Mouse (Mus musculus) adrenal gland (tissue): ENCODE results near the gene Abr.

Experiments
- intact Hi-C: fragments of 180-260 bp; cut with DNase I; formaldehyde crosslinking; loops from one replicate; pipeline ENCODE4 v1.15.1; 2025

The Abr gene

DNA sequence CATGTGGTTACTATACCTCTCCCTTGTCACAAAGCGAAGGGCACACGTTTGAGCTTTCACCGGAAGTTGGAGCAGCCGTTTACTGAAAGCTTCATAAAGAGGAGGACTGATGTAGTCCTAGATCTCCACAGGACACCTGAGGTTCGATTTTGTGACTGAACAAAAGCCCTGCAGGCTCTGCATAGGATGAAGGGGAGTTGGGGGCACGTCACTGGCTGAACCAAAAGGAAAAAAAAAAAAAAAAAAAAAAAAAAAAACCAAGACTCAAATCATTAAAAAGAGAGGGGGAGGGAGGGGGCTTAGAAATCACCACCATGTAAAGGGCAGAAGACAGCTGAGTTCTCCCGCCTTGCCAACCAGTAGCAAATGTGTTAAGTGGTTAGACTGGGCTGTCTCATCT lies 233.4 kb downstream of the Abr start:
- intact Hi-C loops, result no loop called here

DNA sequence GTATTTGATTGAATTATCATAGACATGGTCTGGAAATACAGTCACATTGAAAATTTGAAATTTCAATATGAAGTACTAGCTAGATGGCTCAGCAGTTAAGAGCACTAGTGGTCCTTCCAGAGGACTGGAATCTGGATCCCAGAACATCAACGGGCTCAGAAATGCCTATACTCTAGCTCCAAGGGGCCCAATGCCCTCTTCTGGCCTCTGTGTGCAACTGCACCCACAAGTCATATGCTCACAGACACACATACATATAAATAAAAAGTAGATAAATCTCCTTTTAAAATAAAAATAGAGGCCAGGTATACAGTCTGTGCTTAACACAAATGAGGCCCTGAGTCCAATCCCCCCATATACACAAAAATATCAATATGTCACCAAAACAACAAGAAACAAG lies 235.0 kb downstream of the Abr start:
- intact Hi-C loops, result no loop called here

DNA sequence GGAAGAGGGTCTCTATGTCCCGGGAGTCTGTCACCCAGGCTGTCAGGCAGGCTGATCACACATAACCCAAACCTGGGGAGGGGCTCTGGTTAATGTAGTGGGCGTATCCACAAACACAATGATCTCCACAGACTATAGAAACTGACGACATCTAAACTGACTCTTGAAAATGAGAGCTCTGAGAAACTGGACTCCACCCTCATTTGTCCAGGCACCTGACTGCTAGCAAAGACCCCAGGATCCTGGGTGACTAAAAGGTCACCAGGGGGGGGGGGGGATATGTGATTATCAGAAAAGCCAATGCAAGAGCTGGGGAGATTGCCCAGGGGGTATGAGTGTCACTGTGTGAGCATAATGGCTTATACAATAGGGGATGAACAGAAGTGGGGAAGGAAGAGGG lies 236.4 kb downstream of the Abr start:
- intact Hi-C loops, result no loop called here

DNA sequence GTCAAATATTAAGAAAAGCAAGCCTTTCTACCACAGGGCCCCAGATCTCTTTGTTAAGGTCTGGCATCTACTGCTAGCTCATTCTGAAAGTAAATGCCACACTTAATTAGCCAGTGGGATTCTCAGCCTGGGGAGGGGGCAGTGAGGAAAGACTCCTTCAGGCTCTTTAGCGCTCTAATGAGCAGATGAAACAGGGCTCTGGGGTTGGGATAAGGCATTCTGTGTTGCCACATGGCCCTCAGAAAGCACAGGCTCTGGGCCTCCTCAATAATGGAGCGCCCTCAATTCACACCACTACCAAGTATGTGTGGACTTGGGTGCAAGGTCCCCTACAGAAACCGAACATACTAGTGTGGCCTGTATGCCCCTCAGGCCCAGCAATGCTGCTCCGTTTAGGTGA lies 237.1 kb downstream of the Abr start:
- intact Hi-C loops, result no loop called here

DNA sequence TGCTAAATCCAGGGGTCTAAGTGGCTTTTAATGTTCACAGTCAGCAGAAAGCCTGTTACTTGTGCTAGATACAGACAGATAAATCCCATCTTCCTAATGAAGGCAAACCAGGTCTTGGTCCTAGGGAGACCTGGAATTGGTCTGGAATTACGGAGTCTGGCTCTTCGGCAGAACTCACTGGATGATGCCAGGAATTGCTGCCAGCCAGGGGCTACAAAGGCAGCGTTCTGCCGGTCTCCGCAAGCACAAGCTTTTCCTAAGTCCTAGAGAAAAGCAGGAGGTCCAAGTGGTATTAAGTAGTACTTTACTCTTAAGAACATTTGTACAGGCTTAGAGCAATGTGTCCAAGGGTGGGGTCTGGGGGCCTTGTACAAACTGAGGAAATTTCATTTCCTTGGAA lies 237.8 kb downstream of the Abr start:
- intact Hi-C loops, result no loop called here

DNA sequence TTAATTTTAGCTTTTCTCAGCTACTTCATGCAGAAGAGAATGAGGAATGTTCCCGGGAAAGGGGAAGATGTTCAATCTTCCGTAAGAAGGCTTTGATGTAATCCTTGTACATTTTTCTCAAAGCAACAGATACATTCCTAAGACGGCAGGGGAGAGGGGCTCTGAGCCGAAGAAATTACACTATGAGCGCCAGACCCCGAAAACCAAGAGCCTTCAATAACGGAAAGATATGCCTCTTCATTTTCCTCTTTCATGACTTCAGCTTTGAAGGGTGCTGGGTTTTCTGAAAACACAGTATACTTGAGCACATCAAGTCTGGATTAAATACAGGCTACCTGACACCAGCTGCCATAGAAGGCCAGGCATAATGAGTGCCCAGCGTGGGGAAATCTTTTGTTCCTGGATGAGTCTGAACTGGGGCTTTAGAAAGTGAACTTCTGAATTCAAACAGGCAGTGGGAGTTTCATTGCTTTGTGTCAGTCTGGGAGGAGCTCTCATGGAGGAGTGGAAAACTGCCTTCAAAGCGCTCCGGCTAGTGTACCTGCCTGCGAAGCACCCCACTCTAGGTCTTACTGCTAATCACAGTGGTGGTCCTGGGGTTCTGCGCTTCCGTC lies 239.3 kb downstream of the Abr start:
- intact Hi-C loops, result no loop called here

DNA sequence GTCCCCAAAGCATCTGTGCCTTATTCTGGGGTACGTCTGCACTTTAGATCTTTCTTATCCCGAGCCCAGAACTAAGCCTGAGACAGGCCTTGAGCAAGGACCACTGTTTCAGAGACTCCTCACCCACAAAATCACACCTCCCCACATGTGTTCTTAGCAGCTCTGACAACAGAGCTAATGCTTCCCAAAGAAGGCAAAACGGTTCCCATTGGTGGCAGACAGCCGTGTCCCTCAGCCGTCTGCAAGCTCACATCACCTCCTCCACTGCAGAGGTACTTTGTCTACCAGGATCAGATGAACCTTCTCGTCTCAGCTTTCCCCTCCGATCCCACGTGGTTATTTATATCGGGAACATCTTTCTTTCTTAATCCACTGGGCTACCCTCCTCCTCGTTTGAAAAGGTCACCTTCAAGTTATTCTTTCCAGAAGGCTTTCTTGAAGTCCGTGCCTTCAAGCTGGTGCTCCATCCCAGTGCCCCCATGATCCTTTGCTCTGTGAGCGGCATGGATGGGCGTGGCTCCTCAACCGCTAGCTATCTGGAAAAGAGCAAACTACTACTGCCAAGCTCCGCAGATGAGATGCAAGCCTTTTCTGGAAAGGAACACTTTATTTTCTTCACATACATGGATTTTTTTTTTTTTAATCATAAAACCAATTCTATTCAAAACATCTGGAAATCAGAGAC lies 240.8 kb downstream of the Abr start:
- intact Hi-C loops, result no loop called here

DNA sequence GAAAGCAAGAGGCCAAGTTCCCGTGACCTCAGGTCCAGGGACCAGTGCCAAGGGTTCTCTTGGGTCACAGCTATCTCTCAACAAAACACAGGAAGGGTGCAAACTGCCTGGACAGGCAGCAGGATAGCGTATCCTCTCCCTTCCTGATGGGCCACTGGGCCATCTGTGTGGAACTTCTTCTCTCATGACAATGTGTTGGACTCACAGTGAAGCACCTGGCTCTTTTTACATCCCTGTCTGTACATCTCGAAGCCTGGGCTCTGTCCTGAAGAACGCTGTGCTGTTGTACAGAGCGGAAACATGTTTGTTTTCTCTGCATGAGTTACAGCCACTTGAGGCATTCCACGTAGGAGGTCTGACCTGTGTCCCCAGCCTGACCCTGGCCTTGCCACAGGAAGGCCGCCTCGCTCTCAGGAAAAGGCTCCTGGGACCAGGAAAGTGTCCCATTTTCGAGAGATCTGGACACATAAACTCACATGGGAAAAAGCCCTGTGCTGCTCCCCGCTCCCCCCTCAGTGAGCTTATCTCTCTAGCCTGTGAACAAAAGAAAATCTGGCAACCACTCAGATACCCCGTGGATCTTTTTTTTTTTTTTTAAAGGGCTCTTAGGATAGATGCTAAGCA lies 242.1 kb downstream of the Abr start:
- intact Hi-C loops, result no loop called here

DNA sequence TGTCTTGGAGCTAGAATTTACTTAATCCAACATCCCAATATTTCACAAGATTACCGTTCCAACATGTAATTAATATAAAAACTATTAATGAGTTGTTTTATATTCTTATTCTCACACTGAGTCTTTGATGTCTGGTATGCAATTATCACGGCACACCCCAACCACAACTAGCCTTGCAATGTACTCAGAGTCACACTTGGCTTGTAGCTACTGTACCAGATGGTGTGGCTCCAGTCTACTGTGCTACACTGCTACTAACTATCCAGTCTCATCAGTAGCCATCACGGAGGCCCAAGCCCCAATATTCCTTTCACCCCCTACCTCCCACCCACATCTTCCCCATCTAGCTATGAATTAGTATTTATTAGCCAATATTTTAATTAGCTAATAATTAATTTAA lies 245.7 kb downstream of the Abr start:
- intact Hi-C loops, result no loop called here

DNA sequence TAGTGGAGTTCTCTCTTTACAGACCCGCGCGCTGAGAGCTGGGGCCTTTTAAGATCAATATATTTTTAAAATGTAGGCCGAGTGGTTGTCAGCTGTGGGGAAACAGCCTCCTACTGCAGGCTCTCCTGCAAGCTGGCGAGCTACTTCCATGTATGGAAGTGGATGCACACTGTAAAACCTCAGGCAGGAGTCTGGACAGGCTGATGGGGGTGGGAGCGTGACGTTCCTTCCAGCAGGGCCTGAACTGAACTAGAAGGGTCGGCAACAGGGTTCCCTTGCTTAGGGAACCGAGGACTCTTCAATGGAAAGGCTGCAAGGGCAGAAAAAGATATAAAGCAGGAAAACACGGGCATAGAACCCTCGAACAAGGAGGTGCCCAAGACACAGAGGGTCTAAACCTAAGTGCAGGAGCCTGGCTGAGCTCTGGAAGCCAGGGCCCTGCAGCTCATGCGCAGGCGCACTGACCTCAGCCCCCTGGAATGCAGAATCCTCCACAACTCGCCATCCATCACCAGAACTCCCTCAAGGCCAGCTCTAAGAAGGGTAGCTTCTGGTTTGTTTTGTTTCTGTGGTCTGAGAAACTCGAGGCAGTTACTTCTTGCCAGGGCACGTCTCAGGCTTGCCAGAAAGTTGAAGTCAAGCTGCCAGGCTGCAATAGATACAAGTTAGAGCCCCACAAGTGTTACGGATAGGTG lies 247.5 kb downstream of the Abr start:
- intact Hi-C loops, result no loop called here

DNA sequence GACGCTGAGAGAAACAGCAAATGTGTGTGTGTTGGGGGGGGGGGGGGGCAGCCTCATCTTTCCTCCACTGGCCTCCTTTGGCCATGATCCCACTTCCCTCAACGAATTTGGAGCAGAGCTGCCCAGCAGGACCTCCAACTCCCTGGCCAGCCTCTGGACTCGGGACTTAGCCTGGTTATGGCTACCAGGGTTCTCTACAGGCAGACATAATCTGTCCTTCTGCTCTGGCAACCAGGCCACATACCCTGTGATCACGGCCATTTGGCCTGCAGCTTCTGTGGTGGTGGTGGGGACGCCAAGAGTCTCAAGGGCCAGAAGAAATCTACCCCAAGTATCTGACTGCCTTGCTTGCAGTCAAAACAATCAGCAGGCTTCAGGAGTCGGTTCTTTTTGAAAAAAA lies 249.6 kb downstream of the Abr start:
- intact Hi-C loops, result no loop called here

DNA sequence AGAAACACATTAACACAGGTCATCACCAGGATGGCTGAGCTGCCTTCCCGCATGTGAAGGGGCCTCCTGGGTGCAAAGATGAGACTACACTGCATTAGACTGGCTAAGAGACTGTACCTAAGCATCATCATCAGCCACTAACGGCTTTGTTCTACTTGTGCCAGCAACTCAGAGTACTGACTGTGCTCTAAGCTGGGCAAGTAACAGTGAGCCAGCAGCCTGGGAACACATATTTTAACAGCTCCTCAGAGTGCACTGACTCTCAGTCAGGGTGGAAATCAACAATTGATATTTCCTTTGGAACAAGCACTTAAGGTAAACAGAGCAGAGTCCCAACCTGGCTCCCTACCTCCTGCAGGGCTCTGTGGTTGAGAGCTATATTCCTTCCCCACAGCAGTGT lies 250.0 kb downstream of the Abr start:
- intact Hi-C loops, result no loop called here

DNA sequence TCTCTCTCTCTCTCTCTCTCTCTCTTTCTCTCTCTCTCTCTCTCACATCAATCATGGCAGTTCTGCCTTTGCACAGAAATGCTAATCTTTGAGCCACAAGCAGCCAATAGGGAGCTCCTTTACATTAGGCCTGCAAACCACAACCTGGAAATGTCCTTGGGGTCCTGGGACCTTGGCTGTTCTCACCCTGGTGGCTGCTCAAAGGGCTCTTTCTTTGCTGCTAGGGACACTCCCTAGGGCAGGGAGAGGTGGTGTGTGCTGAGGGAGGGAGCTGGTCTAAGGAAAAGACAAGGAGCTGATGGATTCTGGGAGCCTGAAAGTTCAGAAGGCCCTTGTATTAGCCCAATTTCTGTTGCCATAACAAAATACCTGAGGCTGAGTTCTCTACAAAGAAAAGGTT lies 251.6 kb downstream of the Abr start:
- intact Hi-C loops, result no loop called here
